Mouse (Mus musculus) megakaryocyte progenitor cell, adult 5-6 weeks (primary cell): ENCODE measurements at regions not wholly inside any gene's neighbourhood (a gene's known extent, or its start where the extent isn't known, plus 50 kb on each side); places are given as distances from the start of the nearest gene placed in this dataset.

Experiments used
- ATAC-seq: replicated peaks from 2 replicates; pipeline ENCODE4 v1.8.0; 2016; ENCODE audit warnings: mild to moderate bottlenecking, moderate TSS enrichment, inconsistent platforms; ENCODE audit not compliant: poor library complexity

- ATAC-seq: peak; percentile 55; the same call in 1 of the 2 replicates
Observed at GRCm38 (mm10) chr6:130698666-130699065, 312.0 kb upstream of the Klra1 start.
